Mouse (Mus musculus) midbrain, embryonic 16.5 days (tissue): ENCODE data around the gene Naaladl1. TPM values are rescaled to one million over a fixed set of nuclear protein-coding genes. Genes with fewer than 3 reads are reported as not detected.

Experiments
- ATAC-seq: fragments of 200-750 bp; cut with Nextera tagmentation; 2 replicates; pipeline ENCODE4 v1.8.0; 2017; ENCODE audit warnings: moderate TSS enrichment
- H3K27ac ChIP-seq: fragments of 300-500 bp; sonication (generic); 2 replicates; pipeline ENCODE4 v1.5.1; 2014; ENCODE audit warnings: mild to moderate bottlenecking, low read length, mixed read lengths
- H3K27me3 ChIP-seq: fragments of 300-500 bp; sonication (generic); 2 replicates; pipeline ENCODE4 v1.6.1; 2014; ENCODE audit warnings: low read depth, low read length, mixed read lengths; ENCODE audit not compliant: control insufficient read depth, insufficient read depth
- H3K36me3 ChIP-seq: fragments of 300-500 bp; sonication (generic); 2 replicates; pipeline ENCODE4 v1.6.1; 2014; ENCODE audit warnings: mild to moderate bottlenecking, low read length, moderate library complexity, mixed read lengths; ENCODE audit not compliant: control insufficient read depth, insufficient read depth
- H3K4me1 ChIP-seq: fragments of 300-500 bp; sonication (generic); 2 replicates; pipeline ENCODE4 v1.6.1; 2014; ENCODE audit warnings: mild to moderate bottlenecking, low read length, mixed read lengths; ENCODE audit not compliant: control insufficient read depth, insufficient read depth
- H3K4me2 ChIP-seq: fragments of 300-500 bp; sonication (generic); 2 replicates; pipeline ENCODE4 v1.6.1; 2014; ENCODE audit warnings: mild to moderate bottlenecking, low read length, mixed read lengths
- H3K4me3 ChIP-seq: fragments of 300-500 bp; sonication (generic); 2 replicates; pipeline ENCODE4 v1.5.1; 2014; ENCODE audit warnings: low read depth, mild to moderate bottlenecking, low read length, moderate library complexity, mixed read lengths
- H3K9ac ChIP-seq: fragments of 300-500 bp; sonication (generic); 2 replicates; pipeline ENCODE4 v1.6.1; 2014; ENCODE audit warnings: low read depth, low read length, mixed read lengths
- H3K9me3 ChIP-seq: fragments of 300-500 bp; sonication (generic); replicated peaks from 2 replicates; pipeline ENCODE4 v1.6.1; 2014; ENCODE audit warnings: mild to moderate bottlenecking, low read length, mixed read lengths; ENCODE audit not compliant: control insufficient read depth, poor library complexity, severe bottlenecking
- WGBS: fragments of 180-500 bp; shearing (Covaris S2); extraction: QIAGEN DNeasy Blood & Tissue Kit; methylation state at CpG from one replicate; pipeline ENCODE4 v1.1.7; 2014; 5-methylcytosine and 5-hydroxymethylcytosine counted together
- polyA plus RNA-seq: library from polyadenylated mRNA; unstranded; fragments of >200 nt; fragmentation: Nextera tagmentation; extraction: Ambion mirVana; gene quantifications from 2 replicates; pipeline ENCODE4 v1.2.1, GENCODE M21; 2015

Gene Naaladl1
- polyA plus RNA-seq, 1 experiment from 2014 or later = 0.25 TPM

DNA sequence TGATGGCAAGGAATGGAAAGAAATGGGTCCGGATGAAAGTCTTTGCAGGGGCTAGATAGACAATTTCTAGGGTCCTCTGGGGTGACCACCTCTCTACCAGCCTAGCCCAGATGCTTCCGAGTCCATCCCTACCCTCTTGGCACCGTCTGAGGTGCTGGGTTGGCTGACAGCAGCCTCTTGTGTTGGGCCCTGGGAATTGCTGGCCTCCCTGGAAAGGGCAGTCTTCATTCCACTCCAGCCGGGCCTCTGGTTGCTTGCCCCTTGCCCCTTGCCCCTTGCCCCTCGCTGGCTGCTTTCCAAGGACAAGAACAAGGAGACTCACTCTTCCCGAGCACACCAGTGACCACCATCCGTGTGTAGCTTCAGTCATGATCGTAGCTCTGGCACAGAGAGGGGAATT, 50.8 kb downstream of the Naaladl1 start:
- 69% methylated on average over 8 of the region's 8 CpGs for WGBS
- H3K9me3 ChIP-seq = no peaks in the 10 kb centered on the region
- no peaks in the 10 kb centered on the region for H3K27me3 ChIP-seq
- no peak overlapping the region for H3K9ac ChIP-seq
- H3K4me2 ChIP-seq = no peak overlapping the region
- no peak for ATAC-seq
- no peak overlapping the region for H3K4me3 ChIP-seq
- no peaks in the 10 kb centered on the region for H3K36me3 ChIP-seq
- no peaks in the 10 kb centered on the region for H3K4me1 ChIP-seq
- H3K27ac ChIP-seq = no peak overlapping the region

DNA sequence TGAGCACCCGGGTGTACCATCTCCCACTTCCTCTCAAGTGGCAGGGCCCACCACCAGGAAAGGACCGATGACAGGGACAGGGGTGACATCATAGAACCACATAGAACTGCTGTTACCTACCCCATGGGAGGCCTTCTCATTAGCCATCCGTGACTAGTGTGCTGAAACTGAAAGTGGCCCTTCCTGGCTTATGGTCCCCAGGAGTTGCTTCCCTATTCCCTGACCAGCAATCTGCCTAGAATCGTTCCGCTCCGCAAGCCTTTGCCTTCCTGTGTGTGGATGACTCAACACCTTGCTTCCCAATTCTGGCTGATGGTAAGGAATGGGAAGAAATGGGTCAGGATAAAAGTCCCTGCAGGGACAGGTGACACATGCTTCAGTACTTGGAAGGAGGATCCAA, 51.6 kb downstream of the Naaladl1 start:
- no peaks in the 10 kb centered on the region for H3K9me3 ChIP-seq
- no peaks in the 10 kb centered on the region for H3K36me3 ChIP-seq
- no peak for ATAC-seq
- no peak overlapping the region for H3K9ac ChIP-seq
- no peak overlapping the region for H3K4me2 ChIP-seq
- no peak overlapping the region for H3K27ac ChIP-seq
- WGBS = 84% methylated on average over 6 of the region's 6 CpGs
- no peaks in the 10 kb centered on the region for H3K4me1 ChIP-seq
- H3K27me3 ChIP-seq = no peaks in the 10 kb centered on the region
- no peak overlapping the region for H3K4me3 ChIP-seq

DNA sequence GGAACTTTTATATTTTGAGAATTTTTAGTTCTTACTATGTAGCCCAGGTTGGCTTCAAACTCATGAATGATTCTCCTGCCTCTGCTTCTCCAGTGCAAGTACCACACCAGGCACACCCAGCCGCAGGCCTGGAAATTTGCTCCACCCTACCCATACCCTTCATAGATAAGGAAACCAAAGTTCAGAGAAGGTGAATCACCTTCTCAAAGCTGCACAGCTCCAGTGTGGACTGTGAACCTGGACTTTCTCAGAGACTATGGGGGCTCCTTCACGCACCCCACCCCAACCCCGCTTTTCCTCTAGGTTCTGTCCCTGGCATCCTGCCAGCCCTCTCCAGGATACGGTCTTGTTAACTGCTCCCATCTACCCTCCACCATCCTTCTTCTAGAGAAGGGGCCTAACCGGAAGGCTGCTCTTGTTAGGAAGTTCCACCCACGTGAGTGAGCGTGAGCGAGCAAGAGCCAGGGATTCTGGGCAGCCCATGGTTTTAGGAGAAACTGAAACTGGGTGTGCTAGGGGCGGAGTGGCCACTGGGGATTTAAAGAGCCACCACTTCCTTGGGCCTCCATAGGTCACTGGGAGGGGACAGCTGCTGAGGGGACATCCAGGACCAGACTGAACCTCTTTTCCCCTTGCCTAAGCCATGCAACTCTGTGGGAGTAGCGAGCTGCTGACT, 58.4 kb downstream of the Naaladl1 start:
- WGBS = 76% methylated on average over 10 of the region's 10 CpGs
- H3K9me3 ChIP-seq = no peaks in the 10 kb centered on the region
- H3K27me3 ChIP-seq = no peaks in the 10 kb centered on the region
- no peak overlapping the region for H3K9ac ChIP-seq
- H3K36me3 ChIP-seq = no peaks in the 10 kb centered on the region
- no peaks in the 10 kb centered on the region for H3K4me1 ChIP-seq
- ATAC-seq = no peak
- H3K27ac ChIP-seq = no peak overlapping the region
- H3K4me2 ChIP-seq = no peak overlapping the region
- H3K4me3 ChIP-seq = no peak overlapping the region

Other genes with a start within 250 kb of the Naaladl1 start
- 14.7 and 16.5 TPM in 2 replicates for gene Frmd8, start 230.5 kb upstream of the Naaladl1 start, polyA plus RNA-seq
- gene Slc25a45, start 228.0 kb upstream of the Naaladl1 start, polyA plus RNA-seq = 2.0 and 2.2 TPM in 2 replicates
- gene Tigd3, start 211.6 kb upstream of the Naaladl1 start, polyA plus RNA-seq = 13.4 and 14.6 TPM in 2 replicates
- 105 and 121 TPM in 2 replicates for gene Dpf2, start 192.8 kb upstream of the Naaladl1 start, polyA plus RNA-seq
- gene Cdc42ep2, start 181.0 kb upstream of the Naaladl1 start, polyA plus RNA-seq = 16.0 and 20.4 TPM in 2 replicates
- 19.4 and 22.4 TPM in 2 replicates for gene Pola2, start 141.6 kb upstream of the Naaladl1 start, polyA plus RNA-seq
- gene Slc22a20, start 119.6 kb upstream of the Naaladl1 start, polyA plus RNA-seq = not detected in 2 replicates
- 3.0 and 3.2 TPM in 2 replicates for gene Capn1, start 89.9 kb upstream of the Naaladl1 start, polyA plus RNA-seq
- 31.5 and 34.5 TPM in 2 replicates for gene Syvn1, start 59.2 kb upstream of the Naaladl1 start, polyA plus RNA-seq
- gene Mrpl49, start 48.0 kb upstream of the Naaladl1 start, polyA plus RNA-seq = 58.5 and 59.7 TPM in 2 replicates
- gene Fau, start 47.9 kb upstream of the Naaladl1 start, polyA plus RNA-seq = 459 and 498 TPM in 2 replicates
- 28.2 and 30.2 TPM in 2 replicates for gene Znhit2, start 44.6 kb upstream of the Naaladl1 start, polyA plus RNA-seq
- 55.1 and 59.0 TPM in 2 replicates for gene Tm7sf2, start 37.4 kb upstream of the Naaladl1 start, polyA plus RNA-seq
- gene Vps51, start 28.6 kb upstream of the Naaladl1 start, polyA plus RNA-seq = 86.1 and 93.9 TPM in 2 replicates
- not detected in 2 replicates for gene Tmem262, start 25.7 kb upstream of the Naaladl1 start, polyA plus RNA-seq
- gene Gm28374, start 23.5 kb upstream of the Naaladl1 start, polyA plus RNA-seq = 0.85 and 1.5 TPM in 2 replicates
- gene Zfpl1, start 20.8 kb upstream of the Naaladl1 start, polyA plus RNA-seq = 80.6 and 87.3 TPM in 2 replicates
- 3.7 and 4.1 TPM in 2 replicates for gene Cdca5, start 20.8 kb upstream of the Naaladl1 start, polyA plus RNA-seq
- gene AC131692.1, start 11.4 kb upstream of the Naaladl1 start, polyA plus RNA-seq = not detected in 2 replicates
- gene Sac3d1, start 12.9 kb downstream of the Naaladl1 start, polyA plus RNA-seq = 44.2 and 45.2 TPM in 2 replicates
- gene Snx15, start 22.5 kb downstream of the Naaladl1 start, polyA plus RNA-seq = 58.7 and 65.4 TPM in 2 replicates
- 0.15 TPM in 1 of 2 replicates, not detected in the other for gene Batf2, start 35.2 kb downstream of the Naaladl1 start, polyA plus RNA-seq
- 133 and 151 TPM in 2 replicates for gene Arl2, start 35.8 kb downstream of the Naaladl1 start, polyA plus RNA-seq
- gene Majin, start 78.6 kb downstream of the Naaladl1 start, polyA plus RNA-seq = not detected in 2 replicates
- gene Gpha2, start 120.6 kb downstream of the Naaladl1 start, polyA plus RNA-seq = not detected in 2 replicates
- gene Ppp2r5b, start 130.1 kb downstream of the Naaladl1 start, polyA plus RNA-seq = 149 and 165 TPM in 2 replicates
- 12.9 and 15.5 TPM in 2 replicates for gene Atg2a, start 135.9 kb downstream of the Naaladl1 start, polyA plus RNA-seq
- 99.6 and 103 TPM in 2 replicates for gene Ehd1, start 170.9 kb downstream of the Naaladl1 start, polyA plus RNA-seq
- 0.34 and 0.35 TPM in 2 replicates for gene Cdc42bpg, start 200.7 kb downstream of the Naaladl1 start, polyA plus RNA-seq
- gene Men1, start 229.2 kb downstream of the Naaladl1 start, polyA plus RNA-seq = 71.4 and 74.8 TPM in 2 replicates
- 19.0 and 20.1 TPM in 2 replicates for gene Map4k2, start 235.4 kb downstream of the Naaladl1 start, polyA plus RNA-seq